Mouse (Mus musculus) forebrain, embryonic 16.5 days (tissue): ENCODE measurements around the gene Tacc2. TPM values are rescaled to one million over a fixed set of nuclear protein-coding genes. Genes with fewer than 3 reads are reported as not detected.

Source experiments
- ATAC-seq: fragments of 200-750 bp; cut with Nextera tagmentation; 2 replicates; pipeline ENCODE4 v1.8.0; 2017; ENCODE audit warnings: mild to moderate bottlenecking, moderate library complexity
- H3K27ac ChIP-seq: fragments of 300-500 bp; sonication (generic); 2 replicates; pipeline ENCODE4 v1.5.1; 2014; ENCODE audit warnings: low read length, control low read depth
- H3K27me3 ChIP-seq: fragments of 300-500 bp; sonication (generic); replicated peaks from 2 replicates; pipeline ENCODE4 v1.6.1; 2014; ENCODE audit warnings: low read length; ENCODE audit not compliant: control insufficient read depth, insufficient read depth
- H3K36me3 ChIP-seq: fragments of 300-500 bp; sonication (generic); 2 replicates; pipeline ENCODE4 v1.6.1; 2014; ENCODE audit not compliant: control insufficient read depth, insufficient read depth
- H3K4me1 ChIP-seq: fragments of 300-500 bp; sonication (generic); replicated peaks from 2 replicates; pipeline ENCODE4 v1.6.1; 2014; ENCODE audit warnings: low read length; ENCODE audit not compliant: control insufficient read depth, insufficient read depth
- H3K4me2 ChIP-seq: fragments of 300-500 bp; sonication (generic); 2 replicates; pipeline ENCODE4 v1.6.1; 2014; ENCODE audit warnings: mild to moderate bottlenecking, low read length, control low read depth
- H3K4me3 ChIP-seq: fragments of 300-500 bp; sonication (generic); replicated peaks from 2 replicates; pipeline ENCODE4 v1.5.1; 2014; ENCODE audit warnings: mild to moderate bottlenecking, low read length, control low read depth
- H3K9ac ChIP-seq: fragments of 300-500 bp; sonication (generic); replicated peaks from 2 replicates; pipeline ENCODE4 v1.6.1; 2014; ENCODE audit warnings: low read depth, low read length, control low read depth
- H3K9me3 ChIP-seq: fragments of 300-500 bp; sonication (generic); 2 replicates; pipeline ENCODE4 v1.6.1; 2016; ENCODE audit warnings: low read length; ENCODE audit not compliant: control insufficient read depth
- WGBS: fragments of 180-500 bp; shearing (Covaris S2); extraction: QIAGEN DNeasy Blood & Tissue Kit; methylation state at CpG from one replicate; pipeline ENCODE4 v1.1.7; 2014; 5-methylcytosine and 5-hydroxymethylcytosine counted together
- polyA plus RNA-seq: library from polyadenylated mRNA; unstranded; fragments of >200 nt; fragmentation: Nextera tagmentation; extraction: Ambion mirVana; gene quantifications from 2 replicates; pipeline ENCODE4 v1.2.1, GENCODE M21; 2015

The Tacc2 gene
- polyA plus RNA-seq, 1 experiment from 2014 or later, result 59.0 TPM

DNA sequence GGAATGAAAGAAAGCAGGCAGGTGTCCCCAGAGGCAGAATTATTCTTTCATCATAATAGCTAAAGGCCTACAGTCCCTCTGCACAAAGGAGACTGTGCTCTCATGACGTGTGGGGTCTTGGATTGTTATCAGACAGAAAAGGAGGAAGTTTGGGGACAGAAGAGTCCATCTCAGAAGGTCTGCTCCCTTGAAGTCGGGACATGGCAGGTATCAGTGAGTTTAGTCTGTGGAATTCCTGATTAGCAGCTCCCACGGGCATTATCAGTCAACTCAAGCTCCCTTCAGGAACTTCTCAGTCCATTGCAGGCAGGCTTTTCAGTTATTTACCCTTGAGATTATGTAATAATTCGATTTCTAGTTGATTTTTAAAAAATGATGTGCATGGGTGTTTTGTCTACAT is 13.4 kb upstream of the Tacc2 start:
- H3K4me3 ChIP-seq, result no peak overlapping the region
- no peaks in the 10 kb centered on the region for H3K36me3 ChIP-seq
- no peak for ATAC-seq
- WGBS, result 65% methylated on average over 4 of the region's 4 CpGs
- H3K27me3 ChIP-seq, result no peaks in the 10 kb centered on the region
- H3K4me2 ChIP-seq, result no peak overlapping the region
- H3K9ac ChIP-seq, result no peak overlapping the region
- no peak overlapping the region for H3K27ac ChIP-seq
- H3K9me3 ChIP-seq, result no peaks in the 10 kb centered on the region
- peaks cover 2% of the 10 kb centered on the region for H3K4me1 ChIP-seq

DNA sequence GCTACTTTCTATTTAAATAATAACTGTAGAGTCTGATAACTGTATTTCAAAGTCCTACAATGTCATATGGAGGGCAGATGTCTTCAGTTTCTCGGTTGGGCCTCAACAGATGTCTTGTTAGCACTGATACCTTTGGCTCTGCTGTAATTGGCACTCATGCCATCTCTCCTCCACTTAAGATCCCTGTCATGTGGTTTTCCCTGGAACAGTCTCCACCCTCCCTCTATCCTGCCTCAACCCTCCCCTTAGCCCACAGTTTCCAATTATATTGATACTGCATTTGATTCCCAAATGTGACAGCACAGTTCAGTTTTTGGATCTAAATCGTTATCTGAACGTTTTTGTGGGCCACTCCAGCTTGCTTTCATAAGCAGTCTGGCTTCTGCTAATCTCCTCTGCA is 12.6 kb upstream of the Tacc2 start:
- H3K27me3 ChIP-seq, result no peaks in the 10 kb centered on the region
- peaks cover 2% of the 10 kb centered on the region for H3K4me1 ChIP-seq
- no peak overlapping the region; the same call in 1 of the 2 replicates for H3K27ac ChIP-seq
- ATAC-seq, result 0 out of 2 replicates have a peak, but pooled peaks have one; percentile 57
- no peaks in the 10 kb centered on the region for H3K9me3 ChIP-seq
- no peak overlapping the region for H3K9ac ChIP-seq
- H3K4me3 ChIP-seq, result no peak overlapping the region
- H3K36me3 ChIP-seq, result no peaks in the 10 kb centered on the region
- 51% methylated on average over 3 of the region's 3 CpGs for WGBS
- no peak overlapping the region for H3K4me2 ChIP-seq

DNA sequence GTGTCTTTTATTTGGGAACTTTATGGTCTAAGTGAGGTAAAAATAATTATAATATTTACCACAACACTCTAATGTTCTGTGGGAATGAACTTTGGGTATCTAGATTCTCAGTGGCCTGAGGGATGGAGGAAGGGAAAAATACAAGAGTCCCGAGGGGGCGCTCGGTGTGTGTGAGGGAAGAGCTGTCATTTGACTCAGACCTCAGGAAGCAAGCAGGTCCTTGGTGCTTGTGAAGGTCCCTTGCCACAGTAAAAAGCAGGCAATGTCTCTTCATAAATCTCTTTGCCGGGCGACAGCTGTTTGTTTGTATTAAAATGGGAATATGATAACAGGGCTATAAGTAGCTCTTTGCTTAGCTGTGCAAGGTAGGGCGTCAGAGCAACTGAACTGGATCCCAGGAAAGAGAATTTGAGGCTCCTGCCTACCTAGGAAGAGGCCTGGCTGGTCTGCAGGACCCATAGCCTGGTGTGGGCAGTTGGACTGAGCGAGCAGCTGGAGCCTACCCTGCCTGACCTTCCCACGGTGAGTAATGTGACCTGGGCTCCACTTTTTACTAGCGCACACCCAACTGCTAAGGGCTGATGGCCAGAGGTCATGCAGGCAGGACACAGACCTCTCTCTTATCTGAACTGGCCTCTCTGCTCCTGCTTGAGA is 8.3 kb upstream of the Tacc2 start:
- Histone ChIP-seq H3K4me1 (peaks cover 7% of the 10 kb centered on the region), H3K27ac (no peak overlapping the region), H3K9ac (no peak overlapping the region), H3K27me3 (no peaks in the 10 kb centered on the region), H3K4me2 (no peak overlapping the region), H3K36me3 (no peaks in the 10 kb centered on the region), H3K4me3 (no peak overlapping the region), H3K9me3 (no peaks in the 10 kb centered on the region)
- no peak for ATAC-seq
- 88% methylated on average over 9 of the region's 9 CpGs for WGBS

DNA sequence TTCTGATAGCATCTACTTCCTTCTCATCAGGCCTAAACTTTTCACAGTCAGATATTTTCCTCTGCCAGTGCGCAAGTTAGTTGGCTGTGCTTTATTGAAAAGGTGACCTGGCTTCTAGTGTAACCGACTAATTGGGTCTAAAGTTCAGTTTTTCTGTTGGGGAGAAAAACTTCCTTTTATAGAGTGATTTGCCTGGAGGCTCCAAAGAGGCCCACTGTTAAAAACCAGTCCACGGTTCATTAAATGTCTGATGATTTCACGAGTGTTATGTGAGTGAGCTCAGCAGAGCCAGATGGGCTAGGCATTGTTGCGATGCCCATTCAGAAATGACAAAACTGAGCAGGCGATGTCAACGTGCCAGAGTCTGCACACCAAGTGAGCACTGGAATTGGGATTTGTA is 6.8 kb upstream of the Tacc2 start:
- 0 out of 2 replicates have a peak, but pooled peaks have one; percentile 57 for ATAC-seq
- H3K27ac ChIP-seq, result no peak overlapping the region; the same call in 1 of the 2 replicates
- H3K27me3 ChIP-seq, result no peaks in the 10 kb centered on the region
- 14% methylated on average over 7 of the region's 7 CpGs for WGBS
- no peaks in the 10 kb centered on the region for H3K36me3 ChIP-seq
- no peaks in the 10 kb centered on the region for H3K9me3 ChIP-seq
- no peak overlapping the region for H3K4me3 ChIP-seq
- no peak overlapping the region for H3K9ac ChIP-seq
- peaks cover 7% of the 10 kb centered on the region for H3K4me1 ChIP-seq
- no peak overlapping the region for H3K4me2 ChIP-seq

DNA sequence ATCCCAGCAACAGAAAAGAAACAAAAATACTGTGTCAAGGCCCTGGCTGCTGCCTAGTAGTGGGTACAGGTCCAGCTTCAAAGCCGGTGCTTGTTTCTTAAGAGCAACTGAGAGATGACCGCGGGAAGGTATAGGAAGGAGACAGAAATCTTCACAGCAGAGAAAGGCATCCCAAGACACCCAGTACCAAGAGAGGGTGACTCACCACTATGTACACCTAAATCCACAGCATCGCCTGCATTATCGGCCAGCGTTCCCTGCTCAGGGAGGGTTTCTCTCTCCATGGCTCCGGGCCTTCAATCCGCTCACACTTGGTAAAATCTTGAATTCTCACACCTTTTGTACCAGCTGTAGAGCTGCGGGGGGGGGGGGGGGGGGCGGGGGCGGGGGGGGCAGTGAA is 4.4 kb upstream of the Tacc2 start, which contains the start of gene Nsmce4a:
Gene Nsmce4a (minus strand): TSS at position 298 of the 400 bp plus-strand sequence.
- Histone ChIP-seq H3K36me3 (no peaks in the 10 kb centered on the region), H3K9me3 (no peaks in the 10 kb centered on the region), H3K4me3 (no peak within 1 kb of the TSS), H3K27ac (no peak within 1 kb of the TSS), H3K4me2 (no peak within 1 kb of the TSS), H3K27me3 (no peaks in the 10 kb centered on the region), H3K4me1 (peaks cover 19% of the 10 kb centered on the region), H3K9ac (no peak within 1 kb of the TSS)
- 77% methylated on average over 9 of the region's 11 CpGs for WGBS
- no peak for ATAC-seq

DNA sequence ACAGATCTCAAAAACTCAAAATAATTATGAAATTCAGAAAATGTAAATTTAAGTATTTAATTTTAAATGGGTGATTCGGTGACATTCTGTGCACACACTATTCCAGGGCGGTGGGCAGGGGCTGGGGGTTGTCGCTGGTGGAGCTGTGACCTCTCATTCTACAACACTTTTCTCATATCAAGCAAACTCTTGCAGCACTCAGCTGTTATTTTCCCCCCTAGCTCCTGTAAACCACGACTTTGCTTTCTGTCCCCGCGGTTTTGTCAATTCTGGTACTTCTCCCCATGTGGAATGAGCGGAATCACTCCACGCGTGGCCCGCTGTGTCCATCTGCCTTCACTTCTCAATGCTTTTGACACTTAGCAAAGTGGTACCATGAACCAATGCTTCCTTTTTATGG is 3.5 kb upstream of the Tacc2 start:
- Histone ChIP-seq H3K27me3 (no peaks in the 10 kb centered on the region), H3K27ac (no peak overlapping the region), H3K9me3 (no peaks in the 10 kb centered on the region), H3K36me3 (no peaks in the 10 kb centered on the region), H3K4me3 (no peak overlapping the region), H3K4me1 (peaks cover 19% of the 10 kb centered on the region), H3K4me2 (no peak overlapping the region), H3K9ac (no peak overlapping the region)
- 86% methylated on average over 10 of the region's 10 CpGs for WGBS
- ATAC-seq, result no peak

DNA sequence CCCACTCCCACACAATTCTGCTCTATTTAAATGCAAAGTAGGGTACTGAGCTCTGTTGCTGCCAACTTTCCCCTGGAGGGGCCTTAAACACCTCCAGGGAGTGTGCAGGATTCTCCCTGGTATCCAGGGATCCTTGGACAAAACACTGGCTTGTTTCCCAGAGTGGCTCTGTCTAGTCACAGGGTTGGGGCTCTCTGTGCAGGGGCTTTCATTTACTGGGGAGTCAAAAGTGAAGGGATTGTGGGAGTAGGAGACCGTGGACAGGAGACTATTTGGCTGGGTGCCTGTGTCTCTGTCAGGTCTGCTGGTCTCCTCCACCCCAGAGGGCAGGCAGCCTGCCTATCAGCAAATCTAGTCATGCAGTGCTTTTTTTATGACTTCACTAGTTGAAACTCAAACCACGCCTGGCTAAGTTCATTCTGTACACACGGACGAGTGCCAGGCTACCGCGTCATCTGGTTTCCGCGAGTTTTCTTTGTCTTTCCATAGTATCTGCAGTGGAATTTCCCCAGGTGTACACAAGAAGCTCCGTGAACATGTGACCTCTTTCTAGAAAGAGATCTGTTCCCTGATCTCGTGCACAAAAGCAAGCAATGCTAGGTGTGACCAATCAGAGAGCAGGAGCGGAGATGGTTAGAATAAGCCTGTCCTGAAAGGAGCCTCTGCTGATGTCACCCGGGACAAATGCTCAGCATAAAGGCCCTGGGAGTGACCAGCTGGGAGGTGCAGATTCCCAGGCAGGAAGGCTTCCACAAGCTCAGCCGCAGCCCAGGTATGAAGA is 2.8 kb upstream of the Tacc2 start:
- Histone ChIP-seq H3K4me1 (peaks cover 19% of the 10 kb centered on the region), H3K36me3 (no peaks in the 10 kb centered on the region), H3K4me2 (no peak overlapping the region), H3K27me3 (no peaks in the 10 kb centered on the region), H3K27ac (no peak overlapping the region), H3K9ac (no peak overlapping the region), H3K4me3 (no peak overlapping the region), H3K9me3 (no peaks in the 10 kb centered on the region)
- peak; percentile 42 for ATAC-seq
- 22% methylated on average over 13 of the region's 13 CpGs for WGBS

DNA sequence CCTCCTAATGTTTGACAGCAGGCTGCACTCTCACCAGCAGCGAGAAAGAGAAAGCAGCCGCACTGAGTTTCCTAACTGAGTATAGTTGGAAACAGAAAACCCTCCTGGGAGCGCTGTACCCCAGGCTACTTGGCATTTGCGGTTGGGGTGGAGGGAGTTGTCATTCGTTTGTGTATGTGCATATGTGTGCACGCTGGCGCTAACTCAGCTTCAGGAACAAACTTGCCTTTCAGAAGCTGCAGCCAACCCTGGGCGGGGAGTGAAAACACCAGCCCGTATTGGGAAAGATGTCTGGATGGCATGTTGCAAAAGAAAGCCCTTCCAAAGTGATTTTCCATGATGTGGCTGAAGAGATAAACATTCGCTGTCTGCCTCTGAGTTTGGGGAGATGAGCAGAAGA is 257 bp upstream of the Tacc2 start:
- Histone ChIP-seq H3K9me3 (no peaks in the 10 kb centered on the region), H3K4me1 (peaks cover 14% of the 10 kb centered on the region), H3K9ac (no peak overlapping the region), H3K36me3 (no peaks in the 10 kb centered on the region), H3K4me2 (peak overlapping the region; percentile 4; the same call in 1 of the 2 replicates), H3K4me3 (no peak overlapping the region), H3K27me3 (no peaks in the 10 kb centered on the region), H3K27ac (no peak overlapping the region)
- 24% methylated on average over 10 of the region's 10 CpGs for WGBS
- peak; percentile 40; the same call in 1 of the 2 replicates for ATAC-seq

DNA sequence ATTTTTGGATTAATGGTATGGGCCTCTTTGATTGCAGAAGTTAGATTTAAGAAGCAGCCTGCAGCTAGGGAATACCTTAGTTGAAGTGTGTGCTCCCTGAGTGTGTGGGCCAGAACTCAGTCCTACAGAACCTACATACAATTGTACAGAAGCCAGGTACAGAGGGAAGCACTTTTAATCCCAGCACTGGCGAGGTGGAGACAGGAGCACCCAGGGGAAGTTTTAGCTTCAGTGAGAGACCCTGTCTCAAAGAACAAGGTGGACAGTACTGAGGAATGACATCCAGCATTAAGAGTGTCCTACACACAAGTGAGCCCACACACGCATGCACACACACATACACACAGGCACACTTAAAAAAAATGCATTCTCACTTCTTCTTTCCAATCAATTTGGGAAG is 828 bp downstream of the Tacc2 start:
- peaks cover 14% of the 10 kb centered on the region for H3K4me1 ChIP-seq
- no peaks in the 10 kb centered on the region for H3K27me3 ChIP-seq
- H3K27ac ChIP-seq, result no peak overlapping the region
- H3K4me3 ChIP-seq, result no peak overlapping the region
- ATAC-seq, result no peak
- 92% methylated on average over 2 of the region's 2 CpGs for WGBS
- H3K36me3 ChIP-seq, result no peaks in the 10 kb centered on the region
- no peak overlapping the region for H3K9ac ChIP-seq
- H3K4me2 ChIP-seq, result no peak overlapping the region
- H3K9me3 ChIP-seq, result no peaks in the 10 kb centered on the region
